Mouse (Mus musculus) thymus, adult 18-20 months (tissue): Measurements from ENCODE around the gene Hectd4.
"Not testable (repeated sequence)": the region's sequence is repeated elsewhere in the genome, so short reads cannot be mapped to it uniquely, and the experiment has no call there.

ENCODE experiments used
- DNase-seq, 2 experiments: peaks; one replicate each; pipeline ENCODE4 v3.0.0; 2022; ENCODE audit warnings: mixed read lengths in 2 of 2

Hectd4 gene

GRCm38 (mm10) chr5:121366449-121367225, 146.6 kb downstream of the Hectd4 start:
- DNase-seq = no peak

- DNase-seq = no peak
Observed at GRCm38 (mm10) chr5:121367255-121367654, 147.2 kb downstream of the Hectd4 start.

GRCm38 (mm10) chr5:121371712-121372111, 151.7 kb downstream of the Hectd4 start:
- DNase-seq = no peak

GRCm38 (mm10) chr5:121374790-121375189, 154.8 kb downstream of the Hectd4 start:
- no peak for DNase-seq

- DNase-seq = not testable (repeated sequence)
Observed at GRCm38 (mm10) chr5:121376972-121377371, 157.0 kb downstream of the Hectd4 start.

GRCm38 (mm10) chr5:121378678-121379256, 158.7 kb downstream of the Hectd4 start:
- no peak for DNase-seq

GRCm38 (mm10) chr5:121380692-121381091, 160.7 kb downstream of the Hectd4 start:
- no peak for DNase-seq

- no peak for DNase-seq
Observed at GRCm38 (mm10) chr5:121383857-121384756, 164.1 kb downstream of the Hectd4 start.

- no peak for DNase-seq
Observed at GRCm38 (mm10) chr5:121384757-121385460, 164.9 kb downstream of the Hectd4 start.

GRCm38 (mm10) chr5:121385461-121386119, 165.6 kb downstream of the Hectd4 start, which contains the start of gene Trafd1:
Trafd1 (minus strand) TSS chr5:121385632.
- peak; percentile 83 to 88 for DNase-seq

GRCm38 (mm10) chr5:121386120-121386909, 166.3 kb downstream of the Hectd4 start:
- no peak for DNase-seq

GRCm38 (mm10) chr5:121387126-121387525, 167.1 kb downstream of the Hectd4 start:
- DNase-seq = no peak

GRCm38 (mm10) chr5:121389106-121389505, 169.1 kb downstream of the Hectd4 start:
- no peak for DNase-seq

- no peak for DNase-seq
Observed at GRCm38 (mm10) chr5:121389691-121390090, 169.7 kb downstream of the Hectd4 start.

GRCm38 (mm10) chr5:121392667-121393380, 172.8 kb downstream of the Hectd4 start:
- DNase-seq = no peak

- no peak for DNase-seq
Observed at GRCm38 (mm10) chr5:121393402-121393801, 173.4 kb downstream of the Hectd4 start.

- DNase-seq = no peak
Observed at GRCm38 (mm10) chr5:121395621-121396020, 175.6 kb downstream of the Hectd4 start.

GRCm38 (mm10) chr5:121397187-121398145, 177.4 kb downstream of the Hectd4 start, which contains the start of gene Naa25:
Naa25 (plus strand) TSS chr5:121397936.
- DNase-seq = peak; percentile 89 to 93
